Mouse (Mus musculus): ENCODE data around the gene Gsdma. TPM values are rescaled to one million over a fixed set of nuclear protein-coding genes. Genes with fewer than 3 reads are reported as not detected.

Gene Gsdma
- total RNA-seq, 4 experiments from 2014 or later: not detected

DNA sequence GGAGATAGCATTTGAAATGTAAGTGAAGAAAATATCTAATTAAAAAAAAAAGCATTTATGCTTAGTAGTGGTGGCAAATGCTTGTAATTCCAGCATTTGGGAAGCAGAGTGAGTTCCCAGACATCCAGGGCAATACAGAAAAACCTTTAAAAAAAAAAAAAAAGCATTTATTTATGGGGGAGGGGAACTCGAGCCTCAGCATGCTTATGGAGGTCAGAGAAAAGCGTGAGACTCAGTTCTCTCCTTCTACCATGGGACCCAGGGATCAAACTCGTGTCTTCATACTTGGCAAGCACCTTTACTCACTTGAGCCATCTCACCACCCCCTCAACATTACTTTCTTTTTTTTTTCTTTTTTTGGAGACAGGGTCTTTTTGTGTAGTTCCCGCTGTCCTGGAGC, 17.0 kb downstream of the Gsdma start:
- DNase-seq: no peak

- DNase-seq: peak; percentile 97
These were observed 17.9 kb downstream of the Gsdma start, which contains the start of gene Psmd3 for GRCm38 (mm10) chr11:98681786-98682745. Gene Psmd3, plus strand, starts transcription at chr11:98682554.

DNA sequence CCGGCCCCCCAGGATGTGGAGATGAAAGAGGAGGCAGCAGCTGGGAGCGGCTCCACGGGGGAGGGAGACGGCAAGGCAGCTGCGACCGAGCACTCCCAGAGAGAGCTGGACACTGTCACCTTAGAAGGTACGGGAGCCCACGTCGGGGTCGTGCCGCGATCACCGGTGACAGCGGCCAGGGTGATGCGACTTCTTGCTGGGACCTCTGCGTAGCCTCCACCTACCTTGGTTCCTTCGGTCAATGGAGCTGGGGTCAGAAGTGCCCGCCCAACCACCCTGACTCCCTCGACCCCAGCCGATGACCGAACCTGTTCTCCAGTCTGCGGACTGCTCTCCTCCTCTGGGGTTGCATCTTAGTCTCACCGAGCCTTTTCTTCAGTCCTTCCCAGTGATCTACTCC, 18.7 kb downstream of the Gsdma start:
- DNase-seq: no peak

- no peak for DNase-seq
These were observed 21.5 kb downstream of the Gsdma start for GRCm38 (mm10) chr11:98685642-98686041.

DNA sequence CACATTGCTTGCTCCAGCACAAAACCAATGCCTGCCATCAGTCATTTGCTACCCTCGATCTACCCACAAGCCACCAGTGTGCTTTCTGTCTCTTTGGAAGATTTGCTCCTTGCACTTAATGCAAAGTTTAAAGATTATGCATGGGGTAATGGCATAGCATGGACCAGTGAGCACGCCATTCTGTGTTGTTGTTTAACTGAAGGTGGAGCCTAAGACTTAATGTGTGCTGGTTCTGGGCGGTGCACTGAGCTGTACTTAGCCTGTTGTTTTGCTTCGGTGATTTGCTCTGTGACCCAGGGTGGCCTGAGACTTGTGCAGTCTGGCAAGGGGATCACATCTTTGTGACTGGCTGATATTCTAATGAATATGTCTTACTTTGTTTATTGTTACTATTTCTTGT, 22.8 kb downstream of the Gsdma start:
- no peak for DNase-seq

DNA sequence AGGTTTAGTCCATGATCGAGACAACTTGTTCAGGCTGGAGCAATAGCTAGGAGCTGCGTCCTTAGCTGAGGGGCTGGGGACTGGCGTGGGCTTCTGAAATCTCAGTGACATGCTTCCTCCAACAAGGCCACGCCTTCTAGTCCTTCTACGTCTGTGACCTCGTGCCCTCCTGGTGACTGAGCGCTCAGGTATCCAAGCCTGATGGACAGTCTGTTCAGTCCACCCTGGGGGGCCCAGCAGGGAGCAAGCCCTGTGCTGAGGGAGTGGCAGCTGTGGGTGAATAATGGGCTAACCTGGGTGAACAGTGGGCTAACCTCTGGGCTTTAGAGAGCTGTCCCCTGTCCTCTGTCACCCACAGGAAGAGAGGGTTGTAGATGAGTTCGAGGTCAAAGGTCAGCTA, 23.9 kb downstream of the Gsdma start:
- DNase-seq: no peak

GRCm38 (mm10) chr11:98693201-98693600, 29.1 kb downstream of the Gsdma start:
- no peak for DNase-seq

- no peak for DNase-seq
These were observed 29.6 kb downstream of the Gsdma start for GRCm38 (mm10) chr11:98693746-98694145.

DNA sequence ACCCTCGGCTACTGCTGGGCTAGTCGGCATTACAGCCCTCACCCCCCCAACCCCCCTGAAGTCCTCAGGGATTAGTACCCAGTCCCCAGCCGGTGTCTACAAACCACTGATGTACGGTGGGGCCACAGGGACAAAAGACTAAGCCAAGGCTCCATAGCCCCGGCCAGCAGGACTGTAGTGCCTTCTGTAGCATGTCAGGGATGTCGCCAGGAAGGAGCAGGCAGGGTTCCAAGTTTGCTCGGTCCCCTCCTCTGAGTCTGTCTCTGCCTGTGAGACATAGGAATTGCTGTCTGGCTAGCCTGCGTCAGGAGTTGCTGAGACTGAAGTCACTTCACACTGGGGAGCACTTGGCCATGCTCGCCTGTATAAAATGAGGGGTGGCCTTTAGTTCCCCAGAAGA, 30.1 kb downstream of the Gsdma start:
- DNase-seq: no peak

- no peak for DNase-seq
These were observed 31.3 kb downstream of the Gsdma start for GRCm38 (mm10) chr11:98695408-98695807.

DNA sequence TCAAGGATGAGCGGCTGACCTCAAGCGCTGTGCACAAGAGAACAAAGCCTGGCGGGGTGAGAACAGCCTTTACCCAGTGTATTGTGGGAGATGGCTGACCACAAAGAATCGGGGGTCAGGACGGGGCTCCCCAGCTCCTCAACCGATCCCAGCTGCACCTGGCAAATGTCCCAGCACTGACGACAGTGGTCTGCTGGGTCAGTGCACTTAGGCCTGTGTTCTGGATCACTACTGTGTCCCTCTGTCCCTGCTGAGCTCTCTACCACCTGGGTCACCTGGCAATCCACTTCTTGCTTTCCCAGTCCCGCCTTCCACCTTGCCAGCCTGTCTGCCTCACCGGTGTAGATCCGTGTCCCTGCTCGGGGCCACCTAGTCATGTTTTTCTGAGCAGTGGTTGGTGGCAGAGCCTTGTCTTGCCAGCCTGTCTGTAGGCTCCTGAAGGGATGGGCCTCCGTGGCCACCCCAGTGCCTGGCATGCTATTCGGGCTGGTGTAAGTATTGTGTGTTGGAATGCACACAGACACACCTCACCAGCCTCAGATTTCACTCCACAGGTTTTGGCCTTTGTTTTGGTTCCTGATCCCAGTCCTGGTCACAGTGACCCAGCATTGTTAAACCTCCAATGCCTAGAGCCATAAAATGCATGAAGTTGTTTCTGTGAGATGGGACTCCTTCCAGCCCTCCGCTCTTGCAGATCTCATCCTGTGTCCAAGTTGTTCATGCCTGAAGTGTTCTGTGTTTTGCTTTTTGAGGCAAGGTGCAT, 32.5 kb downstream of the Gsdma start:
- no peak for DNase-seq

DNA sequence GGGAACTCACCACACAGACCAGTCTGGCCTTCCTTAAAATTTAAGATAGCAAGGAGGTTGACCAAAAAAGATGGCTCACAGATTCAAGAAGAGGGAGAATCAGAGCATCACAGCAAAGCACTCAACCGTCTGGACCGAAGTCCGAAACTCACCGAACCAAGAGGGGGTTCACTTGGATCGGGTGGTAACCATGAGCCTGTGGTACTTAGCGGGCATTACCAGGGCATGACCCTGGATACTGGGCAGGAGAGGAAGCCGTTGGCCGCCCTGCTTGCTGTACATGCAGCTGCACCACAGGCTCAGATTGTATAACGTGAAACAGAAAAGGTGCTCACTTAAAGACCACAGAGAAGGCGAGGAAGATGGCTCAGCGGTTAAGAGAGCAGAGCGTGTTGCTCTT, 33.1 kb downstream of the Gsdma start:
- DNase-seq: no peak

- no peak for DNase-seq
These were observed 34.9 kb downstream of the Gsdma start for GRCm38 (mm10) chr11:98698849-98699640.

DNA sequence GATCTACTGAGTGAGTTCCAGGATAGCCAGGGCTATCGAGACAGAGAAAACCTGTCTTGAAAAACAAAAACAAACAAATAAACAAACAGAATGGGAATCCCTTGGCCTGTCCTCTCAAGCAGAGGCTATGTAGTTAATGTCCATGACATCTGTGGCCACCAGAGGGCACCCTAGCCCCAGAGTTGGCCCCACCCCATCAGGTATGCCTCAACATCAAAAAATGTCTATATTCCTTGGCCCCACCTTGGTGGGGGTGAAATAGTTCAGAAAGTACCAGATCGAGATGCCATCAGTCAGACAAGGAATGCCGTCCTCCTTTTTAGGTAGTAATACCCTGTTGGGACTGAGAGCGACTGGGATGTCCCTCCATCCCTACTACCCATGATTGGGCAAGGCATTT, 35.8 kb downstream of the Gsdma start:
- DNase-seq: peak; percentile 54

DNA sequence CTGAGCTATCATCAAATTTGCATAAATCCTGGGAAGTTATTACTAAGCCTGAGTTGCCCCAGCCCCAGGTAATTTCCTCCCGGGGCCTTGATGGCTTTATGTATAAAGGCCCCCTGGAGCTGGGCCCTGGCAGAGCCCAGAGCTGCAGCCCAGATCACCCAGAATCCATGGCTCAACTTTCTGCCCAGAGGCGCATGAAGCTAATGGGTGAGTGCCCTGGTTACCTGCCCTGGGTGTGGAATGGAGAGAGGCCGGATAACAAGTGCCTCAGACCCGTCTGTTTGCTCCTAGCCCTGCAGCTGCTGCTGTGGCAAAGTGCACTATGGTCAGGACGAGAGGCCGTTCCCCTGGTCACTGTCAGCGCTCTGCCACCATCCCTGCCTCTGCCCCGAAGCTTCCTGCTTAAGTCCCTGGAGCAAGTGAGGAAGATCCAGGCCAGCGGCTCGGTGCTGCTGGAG, 37.1 kb downstream of the Gsdma start, which contains the start of gene Csf3:
Gene Csf3, plus strand, starts transcription at position 51 of the 458 bp plus-strand sequence.
- DNase-seq: no peak

GRCm38 (mm10) chr11:98702323-98702722, 38.2 kb downstream of the Gsdma start:
- no peak for DNase-seq

GRCm38 (mm10) chr11:98705021-98705420, 40.9 kb downstream of the Gsdma start:
- no peak for DNase-seq

GRCm38 (mm10) chr11:98707401-98708281, 43.5 kb downstream of the Gsdma start:
- DNase-seq: no peak

DNA sequence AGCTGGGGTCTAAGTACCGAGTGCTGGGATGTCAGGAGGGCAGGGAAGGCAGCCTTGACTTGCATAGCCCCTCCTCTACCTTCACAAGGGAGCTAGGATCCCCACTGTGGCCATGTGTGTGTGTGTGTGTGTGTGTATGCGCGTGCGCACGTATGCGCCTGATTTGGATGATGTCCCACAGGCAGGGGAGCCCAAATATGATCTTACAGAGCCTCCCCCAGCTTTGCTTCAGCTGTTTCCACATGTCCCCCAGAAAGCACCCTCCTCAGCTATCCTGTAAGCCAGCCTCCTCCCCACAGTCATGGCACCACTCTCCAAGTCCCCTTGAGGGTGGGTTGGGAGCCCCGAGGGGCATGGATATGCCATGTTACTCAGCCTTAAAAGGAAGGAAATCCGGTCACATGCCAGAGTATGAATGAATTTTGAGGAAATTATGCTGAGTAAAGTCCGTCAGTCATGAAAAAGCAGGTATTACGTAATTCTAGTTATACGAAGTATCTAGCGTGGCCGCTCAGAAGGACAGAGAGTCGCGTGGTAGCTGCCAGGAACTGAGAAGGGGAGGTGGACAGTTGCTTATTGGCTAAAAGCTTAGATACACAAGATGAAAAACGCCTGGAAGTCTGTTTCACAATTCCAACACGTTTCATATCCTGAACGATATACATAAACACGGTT, 44.3 kb downstream of the Gsdma start:
- DNase-seq: no peak

- DNase-seq: no peak
These were observed 45.0 kb downstream of the Gsdma start for GRCm38 (mm10) chr11:98709001-98709741.
